Mouse (Mus musculus) ES-Bruce4 (cell line): Measurements from ENCODE around the gene Zbp1. TPM values are rescaled to one million over a fixed set of nuclear protein-coding genes. Genes with fewer than 3 reads are reported as not detected.

ENCODE experiments used
- H3K27ac ChIP-seq: 2 replicates; pipeline ENCODE4 v1.5.1; 2012; ENCODE audit warnings: low read length, inconsistent platforms; ENCODE audit not compliant: insufficient read depth
- H3K27me3 ChIP-seq: 2 replicates; pipeline ENCODE4 v1.6.1; 2012; ENCODE audit warnings: mild to moderate bottlenecking, low read length, inconsistent platforms; ENCODE audit not compliant: control insufficient read depth, poor library complexity, insufficient read depth, severe bottlenecking
- H3K36me3 ChIP-seq: 2 replicates; pipeline ENCODE4 v1.6.1; 2012; ENCODE audit warnings: inconsistent platforms, mild to moderate bottlenecking, low read length, moderate library complexity; ENCODE audit not compliant: control insufficient read depth, poor library complexity, insufficient read depth, severe bottlenecking
- H3K4me1 ChIP-seq: one replicate; pipeline ENCODE4 v1.8.1; 2011; ENCODE audit warnings: low read length; ENCODE audit not compliant: control insufficient read depth, insufficient read depth
- H3K4me3 ChIP-seq: 2 replicates; pipeline ENCODE4 v1.5.1; 2011; ENCODE audit warnings: low read depth, mild to moderate bottlenecking, low read length
- H3K9ac ChIP-seq: 2 replicates; pipeline ENCODE4 v1.6.1; 2012; ENCODE audit warnings: low read depth, mild to moderate bottlenecking, inconsistent platforms; ENCODE audit not compliant: poor library complexity, severe bottlenecking
- H3K9me3 ChIP-seq: replicated peaks from 2 replicates; pipeline ENCODE4 v1.6.1; 2012; ENCODE audit warnings: mild to moderate bottlenecking, low read length, inconsistent platforms; ENCODE audit not compliant: control insufficient read depth, poor library complexity, insufficient read depth, severe bottlenecking
- CTCF ChIP-seq: IDR thresholded peaks from one replicate; pipeline ENCODE4 v1.8.1; 2011; ENCODE audit warnings: low read depth, low read length
- EP300 ChIP-seq: IDR thresholded peaks from 2 replicates; pipeline ENCODE4 v1.6.1; 2011; ENCODE audit warnings: low read depth, low read length; ENCODE audit not compliant: insufficient read depth
- POLR2A ChIP-seq: IDR thresholded peaks from one replicate; pipeline ENCODE4 v1.8.1; 2011; ENCODE audit warnings: low read length; ENCODE audit not compliant: insufficient read depth
- polyA plus RNA-seq: library from polyadenylated mRNA; stranded (reverse); fragments of >200 nt; gene quantifications from 2 replicates; pipeline ENCODE4 v1.2.4, GENCODE M21; 2011; ENCODE audit warnings: low read depth; ENCODE audit not compliant: missing spikeins, insufficient read depth, insufficient read length

Zbp1 gene
- polyA plus RNA-seq, 1 experiment: 6.8 TPM

GRCm38 (mm10) chr2:173248822-173249221 is 30.1 kb upstream of the Zbp1 start:
- H3K27me3 ChIP-seq: no peaks in the 10 kb centered on the region

GRCm38 (mm10) chr2:173247911-173248310 is 29.2 kb upstream of the Zbp1 start:
- Histone ChIP-seq H3K4me3 (no peak overlapping the region), H3K27ac (peak overlapping the region; percentile 13; the same call in 1 of the 2 replicates), H3K27me3 (no peaks in the 10 kb centered on the region), H3K36me3 (no peaks in the 10 kb centered on the region), H3K4me1 (peaks cover 14% of the 10 kb centered on the region), H3K9me3 (no peaks in the 10 kb centered on the region), H3K9ac (no peak overlapping the region)
- TF ChIP-seq CTCF (no peak), EP300 (no peak), POLR2A (no peak)

More at GRCm38 (mm10) chr2:173248822-173249221, 30.1 kb upstream of the Zbp1 start:
- Histone ChIP-seq H3K4me1 (peaks cover 12% of the 10 kb centered on the region), H3K4me3 (no peak overlapping the region), H3K27ac (no peak overlapping the region), H3K36me3 (no peaks in the 10 kb centered on the region), H3K9ac (no peak overlapping the region), H3K9me3 (no peaks in the 10 kb centered on the region)
- no peak for TF ChIP-seq POLR2A
- TF ChIP-seq CTCF: no peak

- H3K27ac ChIP-seq: peak overlapping the region; percentile 34; the same call in 1 of the 2 replicates
- H3K4me1 ChIP-seq: peaks cover 16% of the 10 kb centered on the region
- no peak overlapping the region for H3K9ac ChIP-seq
- TF ChIP-seq EP300: peak; percentile 67; the same call in 1 of the 2 replicates
- no peak for TF ChIP-seq CTCF
- no peak for TF ChIP-seq POLR2A
- H3K4me3 ChIP-seq: no peak overlapping the region
- H3K27me3 ChIP-seq: no peaks in the 10 kb centered on the region
- no peaks in the 10 kb centered on the region for H3K9me3 ChIP-seq
- no peaks in the 10 kb centered on the region for H3K36me3 ChIP-seq
Measured at GRCm38 (mm10) chr2:173247197-173247596, 28.5 kb upstream of the Zbp1 start.

- Histone ChIP-seq H3K9ac (no peak overlapping the region), H3K9me3 (no peaks in the 10 kb centered on the region), H3K4me3 (no peak overlapping the region), H3K27ac (peak overlapping the region; percentile 34; the same call in 1 of the 2 replicates), H3K4me1 (peaks cover 16% of the 10 kb centered on the region), H3K27me3 (no peaks in the 10 kb centered on the region), H3K36me3 (no peaks in the 10 kb centered on the region)
- TF ChIP-seq POLR2A (no peak), CTCF (peak; percentile 29), EP300 (no peak)
Measured at GRCm38 (mm10) chr2:173246688-173247087, 28.0 kb upstream of the Zbp1 start.

GRCm38 (mm10) chr2:173245258-173245657 is 26.5 kb upstream of the Zbp1 start:
- no peak overlapping the region for H3K9ac ChIP-seq
- TF ChIP-seq POLR2A (no peak), CTCF (no peak), EP300 (no peak)

GRCm38 (mm10) chr2:173244108-173244507 is 25.4 kb upstream of the Zbp1 start:
- H3K27me3 ChIP-seq: no peaks in the 10 kb centered on the region

More at GRCm38 (mm10) chr2:173245258-173245657, 26.5 kb upstream of the Zbp1 start:
- H3K4me3 ChIP-seq: no peak overlapping the region; the same call in 1 of the 2 replicates
- H3K27me3 ChIP-seq: no peaks in the 10 kb centered on the region
- no peak overlapping the region for H3K27ac ChIP-seq
- H3K9me3 ChIP-seq: no peaks in the 10 kb centered on the region
- H3K4me1 ChIP-seq: peaks cover 13% of the 10 kb centered on the region
- H3K36me3 ChIP-seq: no peaks in the 10 kb centered on the region

More at GRCm38 (mm10) chr2:173244108-173244507, 25.4 kb upstream of the Zbp1 start:
- Histone ChIP-seq H3K27ac (no peak overlapping the region), H3K4me1 (peaks cover 16% of the 10 kb centered on the region), H3K9ac (no peak overlapping the region), H3K4me3 (no peak overlapping the region), H3K36me3 (no peaks in the 10 kb centered on the region), H3K9me3 (no peaks in the 10 kb centered on the region)
- no peak for TF ChIP-seq CTCF
- no peak for TF ChIP-seq EP300
- no peak for TF ChIP-seq POLR2A
